Mouse (Mus musculus) lung, postnatal 0 days (tissue): ENCODE data around the gene Gramd1a. TPM values are rescaled to one million over a fixed set of nuclear protein-coding genes. Genes with fewer than 3 reads are reported as not detected.

Experiments
- ATAC-seq: fragments of 200-750 bp; cut with Nextera tagmentation; 2 replicates; pipeline ENCODE4 v1.8.0; 2017; ENCODE audit warnings: moderate library complexity
- DNase-seq: peaks from one replicate; pipeline ENCODE4 v3.0.0-alpha.2; 2016; ENCODE audit warnings: low spot score
- H3K27ac ChIP-seq: fragments of 300-500 bp; sonication (generic); 2 replicates; pipeline ENCODE4 v1.5.1; 2014; ENCODE audit warnings: antibody characterized with exemption, mild to moderate bottlenecking, low read length, mixed read lengths
- H3K27me3 ChIP-seq: fragments of 300-500 bp; sonication (generic); replicated peaks from 2 replicates; pipeline ENCODE4 v1.6.1; 2014; ENCODE audit warnings: low read length, mixed read lengths; ENCODE audit not compliant: insufficient read depth
- H3K36me3 ChIP-seq: fragments of 300-500 bp; sonication (generic); 2 replicates; pipeline ENCODE4 v1.6.1; 2014; ENCODE audit warnings: low read length, mixed read lengths; ENCODE audit not compliant: insufficient read depth
- H3K4me1 ChIP-seq: fragments of 300-500 bp; sonication (generic); 2 replicates; pipeline ENCODE4 v1.6.1; 2014; ENCODE audit warnings: antibody characterized with exemption, low read depth, low read length, mixed read lengths; ENCODE audit not compliant: insufficient read depth
- H3K4me2 ChIP-seq: fragments of 300-500 bp; sonication (generic); replicated peaks from 2 replicates; pipeline ENCODE4 v1.6.1; 2014; ENCODE audit warnings: low read depth, mild to moderate bottlenecking, low read length, moderate library complexity, mixed read lengths
- H3K4me3 ChIP-seq: fragments of 300-500 bp; sonication (generic); 2 replicates; pipeline ENCODE4 v1.5.1; 2014; ENCODE audit warnings: low read depth, low read length
- H3K9ac ChIP-seq: fragments of 300-500 bp; sonication (generic); replicated peaks from 2 replicates; pipeline ENCODE4 v1.6.1; 2014; ENCODE audit warnings: low read depth, mild to moderate bottlenecking
- H3K9me3 ChIP-seq: fragments of 300-500 bp; sonication (generic); 2 replicates; pipeline ENCODE4 v1.6.1; 2016; ENCODE audit warnings: low read length, mixed read lengths
- CTCF ChIP-seq: IDR thresholded peaks from 2 replicates; pipeline ENCODE4 v1.5.1; 2016; ENCODE audit warnings: antibody characterized with exemption, mild to moderate bottlenecking
- EP300 ChIP-seq: IDR thresholded peaks from 2 replicates; pipeline ENCODE4 v1.6.1; 2016; ENCODE audit warnings: antibody characterized with exemption, mild to moderate bottlenecking, control low read depth
- WGBS: fragments of 180-500 bp; shearing (Covaris S2); extraction: QIAGEN DNeasy Blood & Tissue Kit; methylation state at CpG from one replicate; pipeline ENCODE4 v1.1.7; 2014; 5-methylcytosine and 5-hydroxymethylcytosine counted together
- polyA plus RNA-seq: library from polyadenylated mRNA; unstranded; fragments of >200 nt; fragmentation: Nextera tagmentation; extraction: Ambion mirVana; gene quantifications from 2 replicates; pipeline ENCODE4 v1.2.1, GENCODE M21; 2015

The Gramd1a gene
- polyA plus RNA-seq, 1 experiment from 2014 or later: 31.7 TPM

DNA sequence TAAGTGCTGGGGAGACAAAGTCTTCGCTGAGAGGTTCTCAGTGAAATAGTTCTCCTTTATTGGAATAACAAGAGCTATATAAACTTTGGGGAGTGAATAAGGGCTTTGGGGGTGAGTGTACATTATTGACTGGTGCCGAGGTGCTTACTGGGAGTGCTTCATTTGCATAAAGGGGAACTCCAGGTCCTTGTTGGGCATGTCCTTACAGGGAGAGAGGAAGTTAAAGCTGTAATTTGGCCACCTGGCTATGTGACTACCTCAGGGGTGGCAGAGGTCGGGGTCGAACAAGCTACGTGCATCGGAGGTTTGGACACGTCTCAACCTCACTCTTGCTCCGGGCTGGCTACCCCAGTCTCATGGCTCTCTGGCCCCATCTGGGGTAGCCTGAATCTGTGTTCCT, 18.8 kb upstream of the Gramd1a start:
- 64% methylated on average over 8 of the region's 8 CpGs for WGBS
- no peak for ATAC-seq
- no peaks in the 10 kb centered on the region for H3K36me3 ChIP-seq
- TF ChIP-seq EP300 (no peak), CTCF (no peak)
- no peak overlapping the region for H3K9ac ChIP-seq
- H3K4me1 ChIP-seq: no peaks in the 10 kb centered on the region
- H3K27me3 ChIP-seq: no peaks in the 10 kb centered on the region
- DNase-seq: no peak
- no peak overlapping the region for H3K4me2 ChIP-seq
- no peaks in the 10 kb centered on the region for H3K9me3 ChIP-seq
- H3K4me3 ChIP-seq: no peak overlapping the region
- no peak overlapping the region for H3K27ac ChIP-seq

- 16% methylated on average over 2 of the region's 2 CpGs for WGBS
- no peak overlapping the region for H3K9ac ChIP-seq
- no peak overlapping the region for H3K4me3 ChIP-seq
- no peaks in the 10 kb centered on the region for H3K27me3 ChIP-seq
- no peak for ATAC-seq
- H3K27ac ChIP-seq: no peak overlapping the region
- H3K4me1 ChIP-seq: no peaks in the 10 kb centered on the region
- no peaks in the 10 kb centered on the region for H3K36me3 ChIP-seq
- TF ChIP-seq CTCF (peak; percentile 77), EP300 (no peak)
- peak; percentile 52 for DNase-seq
- no peaks in the 10 kb centered on the region for H3K9me3 ChIP-seq
- no peak overlapping the region for H3K4me2 ChIP-seq
Measured at GRCm38 (mm10) chr7:31172238-31172637, 16.5 kb upstream of the Gramd1a start.

GRCm38 (mm10) chr7:31170520-31170919, 14.8 kb upstream of the Gramd1a start:
- Histone ChIP-seq H3K9me3 (no peaks in the 10 kb centered on the region), H3K4me1 (no peaks in the 10 kb centered on the region), H3K36me3 (no peaks in the 10 kb centered on the region), H3K4me3 (no peak overlapping the region), H3K27me3 (no peaks in the 10 kb centered on the region), H3K27ac (no peak overlapping the region), H3K9ac (no peak overlapping the region), H3K4me2 (no peak overlapping the region)
- ATAC-seq (no peak), DNase-seq (no peak)
- WGBS: 81% methylated on average over 9 of the region's 9 CpGs
- TF ChIP-seq EP300 (no peak), CTCF (no peak)

DNA sequence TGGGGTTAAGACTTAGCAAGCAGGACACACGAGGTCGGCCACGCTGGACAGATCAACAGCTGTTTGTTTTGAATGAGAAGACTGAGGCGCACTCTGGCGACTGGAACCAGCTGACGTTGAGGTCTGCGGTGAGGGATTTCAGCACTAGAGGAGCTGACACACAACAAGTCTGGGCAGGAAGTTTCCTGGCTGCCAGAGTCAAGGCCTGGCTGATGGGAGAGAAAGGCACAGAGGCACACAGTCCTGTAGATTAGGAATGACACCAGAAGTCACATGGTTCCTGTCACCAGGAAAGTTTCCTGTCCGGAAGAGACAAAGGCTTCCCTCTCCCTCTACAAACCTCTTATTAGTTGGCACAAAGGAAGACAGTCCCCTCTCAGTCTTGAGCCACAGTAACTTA, 12.7 kb upstream of the Gramd1a start:
- Histone ChIP-seq H3K9me3 (no peaks in the 10 kb centered on the region), H3K4me1 (no peaks in the 10 kb centered on the region), H3K4me3 (no peak overlapping the region), H3K27me3 (no peaks in the 10 kb centered on the region), H3K27ac (no peak overlapping the region), H3K9ac (no peak overlapping the region), H3K36me3 (no peaks in the 10 kb centered on the region), H3K4me2 (no peak overlapping the region)
- WGBS: 26% methylated on average over 8 of the region's 8 CpGs
- peak; percentile 86 for ATAC-seq
- DNase-seq: peak; percentile 70
- TF ChIP-seq EP300: peak; percentile 15; the same call in 1 of the 2 replicates
- no peak for TF ChIP-seq CTCF

- no peaks in the 10 kb centered on the region for H3K36me3 ChIP-seq
- WGBS: 24% methylated on average over 1 of the region's 1 CpGs
- no peak overlapping the region for H3K4me2 ChIP-seq
- DNase-seq (no peak), ATAC-seq (no peak)
- TF ChIP-seq EP300: no peak
- no peak for TF ChIP-seq CTCF
- no peak overlapping the region for H3K27ac ChIP-seq
- H3K9me3 ChIP-seq: no peaks in the 10 kb centered on the region
- no peak overlapping the region for H3K4me3 ChIP-seq
- no peaks in the 10 kb centered on the region for H3K4me1 ChIP-seq
- no peak overlapping the region for H3K9ac ChIP-seq
- no peaks in the 10 kb centered on the region for H3K27me3 ChIP-seq
Measured at GRCm38 (mm10) chr7:31164748-31165147, 9.1 kb upstream of the Gramd1a start.

DNA sequence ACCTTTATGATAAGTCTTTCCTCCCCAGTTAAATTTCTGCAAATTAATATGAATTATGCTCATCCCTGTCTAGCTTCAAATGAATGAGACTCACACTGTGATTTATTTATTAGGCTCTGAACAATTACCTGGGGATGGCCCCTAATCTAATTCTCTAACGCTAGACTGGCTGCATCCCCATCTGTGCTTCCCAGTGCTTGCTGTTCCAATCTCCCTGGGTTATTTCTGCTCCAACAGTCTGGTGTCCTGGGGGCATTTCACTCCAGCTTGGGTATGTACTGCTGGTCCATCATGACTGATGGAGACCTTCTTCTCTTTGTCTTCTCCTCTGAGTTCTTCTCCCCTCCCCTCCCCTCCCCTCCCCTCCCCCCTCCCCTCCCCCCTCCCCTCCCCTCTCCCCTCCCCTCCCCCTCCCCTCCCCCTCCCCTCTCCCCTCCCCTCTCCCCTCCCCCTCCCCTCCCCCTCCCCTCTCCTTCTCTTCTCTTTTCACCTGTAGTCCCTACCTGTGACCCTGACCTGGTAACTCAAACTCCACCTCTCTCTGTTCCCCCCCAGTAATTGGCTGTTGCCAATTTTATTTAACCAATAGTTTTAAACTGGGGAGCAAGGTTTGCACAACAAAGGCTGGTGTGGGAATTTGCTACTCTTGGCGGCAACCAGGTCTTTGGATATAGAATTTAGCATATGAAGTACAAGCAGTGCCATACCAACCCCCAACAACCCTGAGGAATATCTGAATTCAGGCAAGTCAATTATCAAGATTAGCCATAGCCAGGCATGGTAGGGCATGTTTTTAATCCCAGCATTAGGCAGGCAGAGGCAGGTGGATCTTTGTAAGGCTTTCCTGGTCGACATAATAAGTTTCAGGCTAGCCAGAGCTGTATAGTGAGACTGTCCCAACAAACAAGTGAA, 8.2 kb upstream of the Gramd1a start:
- Histone ChIP-seq H3K27ac (no peak overlapping the region), H3K4me1 (no peaks in the 10 kb centered on the region), H3K9ac (no peak overlapping the region), H3K4me2 (no peak overlapping the region), H3K36me3 (no peaks in the 10 kb centered on the region), H3K9me3 (no peaks in the 10 kb centered on the region), H3K27me3 (no peaks in the 10 kb centered on the region), H3K4me3 (no peak overlapping the region)
- DNase-seq: no peak
- WGBS: 67% methylated on average over 3 of the region's 3 CpGs
- no peak for TF ChIP-seq EP300
- TF ChIP-seq CTCF: no peak
- ATAC-seq: no peak
